Mouse (Mus musculus) layer of hippocampus, adult 11-12 months (tissue): ENCODE data around the gene Zc3hc1.
"Not testable (repeated sequence)": the region's sequence is repeated elsewhere in the genome, so short reads cannot be mapped to it uniquely, and the experiment has no call there.

Experiments used
- DNase-seq: peaks from one replicate; pipeline ENCODE4 v3.0.0; 2022; ENCODE audit warnings: low spot score

Zc3hc1 gene

DNA sequence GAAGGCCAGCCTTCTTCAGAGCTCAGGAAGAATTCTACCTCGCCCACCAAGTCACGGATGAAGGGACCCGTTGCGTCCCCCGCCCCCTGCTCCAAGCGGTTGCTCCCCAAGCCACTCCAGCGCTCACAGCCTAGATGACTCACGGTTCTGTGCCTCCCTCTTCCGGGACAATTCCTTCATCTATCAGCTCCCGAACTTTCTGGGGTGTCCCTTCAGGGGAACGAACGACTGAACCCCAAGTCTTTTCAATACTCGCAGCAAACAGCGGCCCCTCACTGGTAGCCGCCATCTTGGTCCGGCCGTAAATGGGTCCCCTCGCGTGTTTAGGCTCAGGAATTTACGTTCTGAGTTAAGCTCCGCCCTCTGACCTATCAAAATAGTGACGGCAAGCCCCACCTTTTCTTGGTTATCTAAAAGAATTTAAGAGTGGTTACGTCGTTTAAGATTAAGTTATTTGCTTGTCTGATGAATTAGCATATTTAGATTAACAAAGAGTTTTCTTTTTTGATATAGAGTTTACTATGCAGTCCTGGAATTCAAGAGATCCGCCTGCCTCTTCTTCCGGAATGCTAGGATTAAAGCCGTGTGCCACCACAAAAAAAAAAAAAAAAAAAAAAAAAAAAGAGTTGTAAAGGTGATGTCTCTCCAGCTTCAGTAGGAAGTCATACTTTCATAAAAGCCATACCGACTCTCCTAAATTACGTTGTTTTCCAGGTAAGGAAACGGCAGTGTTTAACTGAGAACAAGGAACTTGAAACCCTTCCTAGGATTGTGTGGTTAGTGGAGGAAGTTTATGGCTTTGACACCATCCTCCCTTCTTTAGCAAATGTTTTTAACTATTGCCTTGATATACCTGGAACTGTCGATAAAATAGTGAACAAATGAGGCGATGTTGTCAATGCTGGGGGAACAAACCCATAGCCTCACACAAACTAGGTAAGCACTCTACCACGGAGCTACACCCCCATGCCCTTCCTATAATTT lies at the start of gene Zc3hc1:
TSS of gene Zc3hc1 (minus strand) at position 315 of the 984 bp plus-strand sequence.
- DNase-seq, result peak; percentile 83

DNA sequence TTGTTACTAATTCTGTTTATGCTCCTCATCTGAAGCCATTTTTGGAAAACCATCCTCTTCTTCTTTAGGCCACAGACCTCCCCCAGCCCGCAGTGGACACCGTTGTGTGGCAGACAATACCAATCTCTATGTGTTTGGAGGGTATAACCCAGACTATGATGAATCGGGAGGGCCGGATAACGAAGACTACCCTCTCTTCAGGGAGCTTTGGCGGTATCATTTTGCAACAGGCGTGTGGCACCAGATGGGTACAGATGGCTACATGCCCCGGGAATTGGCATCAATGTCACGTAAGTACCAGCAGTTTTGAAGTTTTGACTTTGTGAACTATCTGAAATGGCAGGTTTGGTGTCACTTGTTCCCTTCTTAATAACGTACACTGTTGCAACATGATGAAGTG lies 48.7 kb upstream of the Zc3hc1 start:
- no peak for DNase-seq

DNA sequence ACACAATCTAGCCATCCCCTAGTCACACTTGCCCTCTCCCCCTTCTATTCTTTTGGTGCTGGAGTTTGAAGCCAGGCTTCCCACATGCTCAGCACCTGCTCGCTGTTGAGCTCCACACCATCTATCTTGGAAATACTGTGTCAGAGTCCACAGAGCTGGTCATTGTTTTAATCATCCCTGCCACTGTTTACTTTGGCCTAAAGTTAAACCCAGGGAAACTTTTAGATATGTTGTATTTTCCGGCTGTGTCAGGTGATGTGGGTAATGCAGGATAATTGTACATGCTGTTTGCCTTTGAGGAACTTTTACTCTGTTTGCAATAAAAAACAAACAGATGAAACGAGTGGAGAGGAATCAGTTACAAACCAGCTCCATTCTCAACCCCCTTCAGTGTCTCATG lies 46.2 kb upstream of the Zc3hc1 start:
- DNase-seq, result no peak

DNA sequence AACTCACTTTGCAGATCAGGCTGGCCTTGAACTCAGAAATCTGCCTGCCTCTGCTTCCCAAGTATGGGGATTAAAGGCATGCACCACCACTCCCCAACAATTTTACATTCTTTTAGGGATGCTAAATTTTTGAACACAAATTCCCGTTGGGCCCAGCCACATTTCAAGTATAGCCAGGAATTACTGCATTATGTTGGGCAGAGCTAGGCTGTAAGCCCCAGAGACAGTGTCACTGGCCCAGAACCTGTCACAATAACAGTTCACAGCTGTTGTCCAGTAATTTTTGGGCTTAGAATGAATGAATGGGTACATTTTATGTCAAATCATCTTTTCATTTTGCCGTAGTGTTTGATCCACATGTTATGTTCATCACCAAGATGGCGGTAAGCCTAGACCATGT lies 45.6 kb upstream of the Zc3hc1 start:
- DNase-seq, result no peak

DNA sequence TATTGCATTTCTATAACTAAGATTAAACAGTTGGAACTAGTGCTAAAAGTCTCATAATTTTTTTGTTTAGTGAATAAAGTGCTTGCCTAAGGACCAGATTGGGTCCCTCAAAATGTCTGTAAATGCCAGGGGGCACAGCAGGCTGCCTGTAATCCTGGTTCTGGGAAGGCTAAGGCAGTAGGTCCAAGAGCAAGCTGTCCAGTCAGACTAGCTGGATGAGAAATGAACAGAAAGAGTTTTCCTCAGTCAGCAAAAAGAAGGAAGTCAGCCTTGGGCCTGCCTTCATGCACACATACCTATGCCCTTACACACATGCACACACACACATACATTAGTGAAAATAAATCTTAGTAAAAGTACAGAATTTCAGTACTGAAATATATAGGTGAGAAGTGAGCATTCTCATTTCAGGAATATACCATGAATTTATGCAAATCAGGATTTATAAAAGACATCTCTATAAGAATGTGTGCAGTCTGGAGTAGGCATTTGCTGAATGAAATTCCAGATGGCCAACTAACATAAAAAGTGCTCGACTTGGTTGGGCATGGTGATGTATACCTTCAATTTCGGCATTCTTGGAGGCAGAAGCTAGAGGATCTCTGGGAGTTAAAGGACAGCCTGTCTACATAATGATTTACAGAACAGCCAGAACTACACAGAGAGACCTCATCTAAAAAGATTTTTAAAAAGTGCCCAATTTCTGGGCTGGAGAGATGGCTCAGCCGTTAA lies 41.8 kb upstream of the Zc3hc1 start:
- DNase-seq, result no peak

DNA sequence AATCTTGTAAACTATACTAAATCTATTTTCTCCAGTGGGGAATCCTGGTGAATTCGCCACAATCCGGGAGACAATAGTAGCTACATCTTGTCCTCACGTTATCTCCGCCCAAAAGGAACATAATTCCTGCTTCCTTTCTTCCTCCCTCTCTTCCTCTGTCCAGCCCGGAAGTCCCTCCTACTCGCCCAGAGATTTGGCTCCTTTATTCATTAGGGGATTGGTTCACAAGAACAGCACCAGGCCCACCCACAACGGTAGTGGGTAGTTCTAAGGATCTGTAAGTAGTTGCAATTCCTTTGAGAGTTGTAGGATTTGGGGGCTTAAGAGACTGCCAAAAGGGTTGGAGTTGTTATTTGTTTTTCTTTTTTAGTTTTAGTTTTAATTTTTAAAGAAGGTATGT lies 26.0 kb upstream of the Zc3hc1 start:
- DNase-seq, result no peak

DNA sequence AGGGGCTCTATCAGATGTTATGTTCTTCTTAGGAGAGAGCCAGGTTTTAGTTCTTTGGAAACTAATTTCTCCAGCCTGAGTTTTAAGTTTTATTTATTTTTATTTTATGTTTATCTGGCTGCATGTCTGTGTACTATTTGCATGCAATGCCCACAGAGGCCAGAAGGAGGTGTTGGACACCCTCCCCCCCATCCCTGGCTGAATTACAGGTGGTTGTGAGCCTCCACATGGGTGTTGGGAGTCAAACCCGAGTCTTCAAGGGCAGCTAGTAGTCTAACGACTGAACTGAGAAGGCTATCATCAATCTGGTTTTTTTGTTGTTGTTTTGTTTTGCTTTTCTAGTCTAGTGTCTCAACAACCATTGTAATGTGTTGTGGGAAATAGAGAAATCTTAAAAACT lies 25.3 kb upstream of the Zc3hc1 start:
- no peak for DNase-seq

DNA sequence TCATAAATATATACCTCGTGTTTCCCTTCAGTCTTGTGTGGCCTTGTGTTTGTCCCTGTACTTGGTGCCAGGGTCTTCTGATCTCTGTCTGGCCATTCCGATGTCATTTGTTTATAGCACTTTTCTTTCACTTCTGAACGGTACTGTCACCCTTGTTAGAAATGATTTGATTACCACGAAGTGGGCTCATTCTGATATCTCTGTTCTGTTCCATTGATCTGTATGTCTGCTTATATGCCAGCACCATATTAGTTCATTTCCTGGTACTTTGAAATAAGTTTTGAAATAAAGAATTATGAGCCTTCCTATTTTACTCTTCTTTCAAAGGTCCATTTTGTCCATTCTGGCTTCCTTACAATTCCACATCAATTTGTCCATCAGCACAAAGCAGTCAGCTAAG lies 20.5 kb upstream of the Zc3hc1 start:
- no peak for DNase-seq

DNA sequence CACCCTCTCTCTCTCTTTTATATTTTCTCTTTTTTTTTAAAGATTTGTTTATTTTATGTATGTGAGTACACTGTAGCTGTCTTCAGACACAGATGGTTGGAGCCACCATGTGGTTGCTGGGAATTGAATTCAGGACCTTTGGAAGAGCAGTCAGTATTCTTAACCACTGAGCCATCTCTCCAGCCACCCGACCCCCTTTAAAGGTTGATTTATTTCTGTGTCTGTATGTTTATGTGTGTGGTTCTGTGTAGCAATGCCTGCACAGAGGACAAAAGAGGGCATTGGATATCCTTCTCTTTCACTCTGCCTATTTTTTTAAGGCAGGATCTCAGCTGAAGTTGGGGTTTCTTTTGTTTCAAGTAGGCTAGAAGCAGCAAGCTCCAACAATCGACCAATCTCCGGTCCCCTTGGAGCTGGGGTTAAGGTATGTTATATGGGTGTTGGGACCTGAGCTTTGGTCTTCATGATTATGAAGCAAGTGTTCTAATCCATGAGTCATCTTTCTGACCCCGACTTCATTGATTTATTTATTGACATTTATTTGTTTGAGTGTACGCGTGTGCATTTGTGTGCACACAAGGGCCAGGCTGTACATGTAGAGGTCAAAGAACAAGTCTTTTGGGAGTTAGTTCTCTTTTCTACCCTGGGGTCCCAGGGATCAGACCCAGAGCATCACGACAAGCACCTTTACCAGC lies 18.7 kb upstream of the Zc3hc1 start:
- DNase-seq, result no peak

DNA sequence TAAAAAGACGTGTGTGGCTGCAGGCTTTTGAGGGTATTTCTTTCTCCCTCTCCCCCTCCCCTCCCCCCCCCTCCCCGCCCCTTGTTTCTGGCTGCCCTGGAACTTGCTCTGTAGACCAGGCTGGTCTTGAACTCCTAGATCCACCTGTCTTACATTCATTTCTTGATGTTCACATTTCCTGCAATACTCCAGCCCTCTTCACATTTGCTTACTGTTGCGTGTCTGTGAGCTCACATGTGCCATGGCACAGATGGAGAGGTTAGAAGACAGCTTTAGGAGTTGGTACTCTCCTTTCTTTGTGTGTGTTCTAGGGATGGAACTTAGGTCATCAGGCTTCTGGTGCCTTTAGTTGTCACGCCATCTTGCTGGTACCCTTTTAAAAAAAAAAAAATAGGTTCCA lies 17.4 kb upstream of the Zc3hc1 start:
- DNase-seq, result no peak

DNA sequence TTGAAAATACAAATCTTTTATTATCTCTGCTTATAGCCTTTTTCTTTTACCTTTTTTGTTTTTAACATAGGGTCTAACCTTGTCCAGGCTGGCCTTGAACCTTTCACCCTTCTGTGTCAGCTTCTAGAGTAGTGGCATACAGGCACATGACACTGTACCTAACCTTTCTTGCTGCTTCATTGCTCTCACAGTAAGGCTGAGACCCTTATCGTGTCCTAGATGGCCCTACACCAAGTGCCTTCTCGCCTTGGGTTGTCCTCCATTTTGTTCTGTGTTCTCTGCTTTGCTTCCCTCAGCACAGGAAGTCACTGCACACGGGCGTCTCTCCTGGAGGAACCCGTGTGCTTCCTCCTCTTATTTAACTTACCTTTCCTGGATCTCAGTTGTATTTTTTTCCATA lies 13.8 kb upstream of the Zc3hc1 start:
- no peak for DNase-seq

DNA sequence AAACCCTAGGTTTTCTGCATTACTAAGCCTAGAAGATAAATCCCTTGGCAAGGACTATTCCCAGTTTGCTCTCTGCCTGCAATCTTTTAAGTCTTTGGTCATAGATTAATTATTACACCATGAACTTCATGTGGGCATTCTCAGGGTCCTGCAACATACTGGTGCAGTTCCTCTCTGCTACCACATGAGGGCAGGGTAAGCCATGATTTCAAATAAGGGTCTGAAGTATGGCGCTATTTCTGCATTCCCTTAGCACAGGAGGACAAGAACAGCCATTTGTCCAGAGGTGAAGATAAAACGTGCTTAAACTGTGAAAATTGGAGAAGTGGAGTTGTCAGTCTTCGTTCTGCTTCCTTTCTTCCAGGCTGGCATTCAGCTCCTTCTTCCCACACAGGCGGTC lies 12.6 kb upstream of the Zc3hc1 start:
- peak; percentile 75 for DNase-seq

DNA sequence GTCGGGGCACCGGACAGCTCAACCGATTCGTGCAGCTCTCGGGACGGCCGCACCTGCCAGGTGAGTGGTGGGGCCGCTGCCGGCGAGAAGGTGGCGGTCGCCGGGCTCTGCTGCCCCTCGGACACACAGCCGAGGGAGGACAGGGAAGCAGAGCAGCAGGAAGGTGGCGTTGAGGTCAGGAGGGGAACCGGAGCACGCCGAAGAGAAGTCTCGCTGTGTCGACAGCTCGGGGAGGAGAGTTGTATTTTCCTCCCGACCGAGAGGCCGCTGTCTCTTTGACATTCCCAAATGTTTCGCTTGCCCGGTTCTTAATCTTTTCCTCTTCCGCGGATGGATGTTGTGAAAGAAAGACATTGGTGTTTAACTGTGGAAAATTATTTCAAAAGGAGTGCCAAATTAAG lies 11.3 kb upstream of the Zc3hc1 start:
- DNase-seq, result no peak

DNA sequence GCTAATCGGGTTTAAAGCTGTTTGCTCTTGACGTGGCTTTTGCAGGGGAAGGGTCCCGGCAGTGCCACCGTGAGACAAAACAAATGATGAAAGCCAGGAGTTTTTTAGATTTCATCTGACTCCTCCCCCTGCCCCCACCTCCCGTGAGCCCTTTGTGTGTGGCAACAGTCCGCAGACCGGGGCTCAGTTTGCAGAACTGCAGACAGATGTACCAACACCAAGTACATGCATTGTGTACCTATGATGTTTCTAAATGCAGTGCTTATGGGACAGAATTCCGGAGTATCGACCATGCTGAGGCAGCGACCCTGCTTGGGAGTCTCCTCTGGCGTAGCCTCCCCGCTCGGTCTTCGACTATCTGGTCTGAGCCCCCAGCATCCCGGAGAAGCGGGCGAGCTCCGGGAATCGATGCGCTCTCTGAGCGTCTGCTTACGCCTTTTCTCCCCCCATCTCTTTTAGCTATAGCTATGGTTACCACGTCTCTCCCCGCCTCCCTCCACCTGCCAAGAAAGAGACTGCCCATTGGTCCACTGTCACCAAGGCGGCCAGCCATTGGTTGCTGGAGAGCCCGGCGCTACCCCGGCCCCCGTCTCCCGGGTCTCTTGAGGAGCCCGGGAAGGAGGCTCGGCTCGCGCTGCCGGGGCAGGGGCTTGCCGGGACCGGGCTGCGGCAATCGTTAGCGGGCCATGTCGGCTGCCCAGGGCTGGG lies 10.6 kb upstream of the Zc3hc1 start, which contains the start of gene Klhdc10:
TSS of gene Klhdc10 (plus strand) at position 561 of the 708 bp plus-strand sequence.
- peak; percentile 99 for DNase-seq

DNA sequence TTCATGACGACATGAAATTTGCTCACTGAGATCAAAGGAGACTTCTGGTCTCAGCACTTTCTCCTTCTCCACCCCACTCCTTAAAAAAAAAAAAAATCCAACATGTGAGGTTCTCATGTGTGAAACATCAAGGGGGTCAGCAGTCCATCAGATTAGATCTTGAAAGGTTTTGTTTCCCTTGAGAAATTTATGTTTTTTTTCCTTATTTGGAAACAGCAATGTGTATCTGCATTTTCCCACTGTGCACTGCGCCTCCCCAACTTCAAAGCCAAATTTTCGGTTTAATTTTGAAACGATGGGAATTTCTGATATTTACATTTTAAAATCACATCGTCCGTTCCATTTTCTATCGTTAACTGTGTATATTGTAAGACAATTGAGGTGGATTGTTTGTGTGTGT lies 9.9 kb upstream of the Zc3hc1 start:
- no peak for DNase-seq

DNA sequence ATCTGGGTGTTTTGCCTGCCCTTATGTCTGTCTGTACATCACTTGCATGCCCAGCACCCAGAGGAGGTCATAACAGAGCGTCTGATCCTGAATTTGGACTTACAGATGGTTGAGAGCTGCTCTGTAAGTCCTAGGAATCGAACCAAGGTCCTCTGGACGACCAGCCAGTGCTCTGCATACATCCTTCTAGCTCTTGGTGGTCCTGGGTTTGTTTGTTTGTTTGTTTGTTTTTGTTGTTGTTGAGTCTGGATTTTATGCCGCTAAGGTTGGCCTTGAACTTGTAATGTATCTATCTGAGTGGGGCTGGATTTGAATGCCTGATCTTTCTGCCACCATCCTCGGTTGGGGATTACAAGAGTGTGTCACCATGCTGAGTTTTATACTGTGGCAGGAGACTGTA lies 9.3 kb upstream of the Zc3hc1 start:
- DNase-seq, result no peak

DNA sequence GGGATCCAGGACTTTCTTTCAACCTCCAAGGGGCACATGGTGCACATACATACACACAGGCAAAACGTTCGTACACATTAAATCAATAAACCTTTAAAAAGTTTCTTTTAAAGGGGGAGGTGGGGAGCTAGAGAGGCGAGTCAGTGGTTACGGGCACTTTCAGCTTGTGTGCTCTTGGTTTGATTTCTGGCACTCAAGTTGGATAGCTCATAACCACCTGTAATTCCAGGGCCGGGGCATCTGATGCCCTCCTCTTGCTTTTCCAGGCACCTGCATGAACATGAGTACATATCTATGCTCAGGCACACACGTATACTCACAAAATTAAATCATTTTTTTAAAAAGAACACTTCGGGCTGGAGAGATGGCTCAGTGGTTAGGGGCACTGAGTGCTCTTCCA lies 1.2 kb upstream of the Zc3hc1 start:
- DNase-seq, result no peak

DNA sequence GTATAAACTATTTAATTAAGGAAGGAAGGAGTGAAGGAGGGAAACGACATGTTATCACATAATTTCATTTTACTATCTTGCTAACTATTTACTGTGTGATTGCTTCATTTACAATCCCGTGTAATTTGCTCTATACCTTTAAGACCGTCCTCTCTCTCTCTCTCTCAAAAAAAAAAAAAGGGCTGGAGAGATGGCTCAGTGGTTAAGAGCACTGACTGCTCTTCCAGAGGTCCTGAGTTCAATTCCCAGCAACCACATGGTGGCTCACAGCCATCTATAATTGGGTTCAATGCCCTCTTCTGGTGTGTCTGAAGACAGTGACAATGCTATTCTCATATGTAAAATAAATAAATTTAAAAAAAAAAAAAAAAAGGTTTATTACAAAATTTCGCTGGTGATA lies 557 bp downstream of the Zc3hc1 start:
- not testable (repeated sequence) for DNase-seq

DNA sequence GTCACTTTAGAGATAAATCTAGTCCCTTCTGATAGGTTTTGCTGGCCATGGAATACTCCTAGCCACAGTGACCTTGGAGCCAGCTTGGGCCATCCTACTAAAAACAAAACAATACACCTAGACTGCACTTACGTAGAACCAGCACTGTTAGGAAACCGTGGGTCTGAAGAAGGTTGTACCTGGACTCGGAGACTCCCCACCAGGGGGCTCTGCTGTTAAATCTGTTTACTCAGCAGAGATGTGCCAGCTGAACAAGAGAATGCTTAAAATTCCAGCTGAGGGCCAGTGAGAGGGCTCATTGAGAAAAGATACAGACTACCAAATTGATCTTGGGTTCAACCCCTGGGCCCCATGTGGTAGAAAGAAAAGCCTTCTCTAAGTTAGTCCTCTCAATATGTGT lies 9.7 kb downstream of the Zc3hc1 start:
- no peak for DNase-seq

DNA sequence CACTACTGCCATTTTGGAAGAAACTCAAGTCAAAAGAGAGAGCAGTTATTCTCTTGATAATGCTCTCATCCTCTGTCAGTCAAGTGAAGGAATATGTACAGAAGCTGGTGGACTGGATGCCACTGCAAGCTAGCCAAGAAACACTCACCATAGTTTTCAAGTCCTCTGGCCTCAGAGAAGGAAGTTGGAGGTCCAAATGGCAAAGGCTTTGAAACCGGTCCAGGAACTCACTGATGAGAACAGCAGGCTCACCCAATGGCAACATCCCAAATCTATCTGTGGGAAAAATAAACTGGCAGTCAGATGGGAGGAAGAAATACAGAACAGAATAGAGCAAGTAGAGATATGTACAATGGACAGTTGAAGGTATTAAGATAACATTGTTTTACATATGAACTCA lies 15.0 kb downstream of the Zc3hc1 start:
- DNase-seq, result no peak

DNA sequence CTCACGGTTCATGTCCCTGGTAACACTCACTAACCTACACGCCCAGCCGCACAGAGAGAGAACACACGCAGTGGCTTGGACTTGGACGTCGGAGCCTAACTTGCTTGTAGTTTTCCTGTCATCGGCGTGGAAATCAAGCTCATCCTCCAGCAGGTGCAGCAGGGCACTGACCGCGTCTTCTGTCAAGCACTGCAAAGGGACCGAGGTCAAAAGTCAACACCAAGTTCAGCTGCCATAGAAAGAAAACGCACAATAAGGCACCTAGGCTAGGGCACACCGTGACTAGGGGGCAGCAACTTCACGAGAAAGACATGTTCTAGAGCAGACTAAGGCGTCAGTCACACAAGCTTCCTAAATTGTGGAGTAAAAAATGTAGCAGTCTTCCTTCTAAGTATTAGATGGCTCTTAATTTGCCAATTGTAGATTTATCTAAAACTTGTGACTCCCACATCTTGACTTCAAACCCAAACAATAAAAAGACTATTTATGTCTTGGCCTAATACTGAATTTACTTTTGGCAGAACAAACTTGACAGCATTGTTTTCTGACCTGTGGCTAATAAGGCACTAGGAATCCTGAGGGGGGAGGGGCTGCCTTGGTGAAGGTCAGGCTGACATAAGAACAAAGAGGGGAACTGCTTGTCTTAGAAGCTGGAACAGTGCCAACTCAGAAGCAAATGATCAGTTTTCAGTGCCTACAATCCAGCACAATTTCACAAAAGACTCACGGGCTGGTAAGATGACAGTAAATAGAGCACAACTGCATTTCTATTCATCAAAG lies 15.9 kb downstream of the Zc3hc1 start:
- DNase-seq, result no peak
